Mouse (Mus musculus) duodenum, adult 2 months (tissue): ENCODE measurements around the gene Drc7. TPM values are rescaled to one million over a fixed set of nuclear protein-coding genes. Genes with fewer than 3 reads are reported as not detected.

ENCODE experiments used
- polyA plus RNA-seq: library from polyadenylated mRNA; depleted of rRNA; stranded (reverse); fragments of >200 nt; gene quantifications from 2 replicates; pipeline ENCODE4 v1.2.3, GENCODE M21; 2012; ENCODE audit warnings: low replicate concordance; rRNA removed

Gene Drc7
- polyA plus RNA-seq = not detected in 2 replicates

DNA sequence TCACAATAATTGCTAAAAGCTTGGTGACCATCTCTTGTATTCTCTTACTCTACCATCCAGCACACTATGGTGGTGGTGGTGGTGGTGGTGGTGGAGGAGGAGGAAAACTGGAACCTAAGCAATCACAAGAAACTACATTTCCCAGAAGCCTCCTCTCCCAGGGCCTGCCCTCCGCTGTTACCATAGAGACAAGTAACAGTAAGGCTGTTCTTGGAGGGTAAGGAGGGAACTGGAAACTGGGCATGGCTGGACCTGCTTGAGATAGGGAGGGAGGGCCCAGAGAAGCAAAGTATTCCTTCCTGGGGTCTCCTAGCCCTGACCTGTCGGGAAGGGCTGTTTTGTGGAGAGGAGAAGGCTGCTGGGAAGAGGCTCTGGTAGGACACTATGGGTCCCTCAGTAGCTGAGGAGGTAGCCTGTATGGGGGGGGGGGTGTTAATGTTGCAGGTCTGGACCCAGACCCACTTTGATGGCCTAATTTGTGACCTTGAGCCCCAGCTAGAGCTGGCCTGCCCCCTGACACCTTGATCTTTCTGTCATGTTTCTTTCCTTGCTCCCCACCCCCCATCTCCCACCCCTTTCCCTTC, at the start of gene Drc7:
Drc7 (plus strand) TSS at position 177 of the 584 bp plus-strand sequence.

DNA sequence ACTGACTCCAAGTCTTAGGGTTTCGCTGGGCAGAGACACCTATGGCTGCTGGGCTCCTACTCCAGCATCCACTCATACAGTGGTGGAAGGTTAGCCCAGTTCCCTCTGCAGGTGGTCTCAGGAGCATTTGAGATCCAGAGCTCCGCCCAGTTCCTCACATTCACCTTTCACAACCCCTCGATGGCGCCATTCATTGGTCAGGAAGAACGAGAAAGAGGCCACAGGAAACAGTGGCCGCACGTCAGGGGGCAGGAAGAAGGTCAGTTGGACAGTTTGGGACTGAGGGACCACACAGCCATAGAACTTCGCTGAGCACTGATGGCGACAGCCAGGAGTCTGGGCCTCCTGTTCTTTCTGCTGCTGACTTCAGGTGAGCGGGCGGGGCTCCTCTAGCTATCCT, 37.5 kb upstream of the Drc7 start, which contains the start of gene Adgrg3:
Adgrg3 (plus strand) TSS at position 242 of the 400 bp plus-strand sequence.

DNA sequence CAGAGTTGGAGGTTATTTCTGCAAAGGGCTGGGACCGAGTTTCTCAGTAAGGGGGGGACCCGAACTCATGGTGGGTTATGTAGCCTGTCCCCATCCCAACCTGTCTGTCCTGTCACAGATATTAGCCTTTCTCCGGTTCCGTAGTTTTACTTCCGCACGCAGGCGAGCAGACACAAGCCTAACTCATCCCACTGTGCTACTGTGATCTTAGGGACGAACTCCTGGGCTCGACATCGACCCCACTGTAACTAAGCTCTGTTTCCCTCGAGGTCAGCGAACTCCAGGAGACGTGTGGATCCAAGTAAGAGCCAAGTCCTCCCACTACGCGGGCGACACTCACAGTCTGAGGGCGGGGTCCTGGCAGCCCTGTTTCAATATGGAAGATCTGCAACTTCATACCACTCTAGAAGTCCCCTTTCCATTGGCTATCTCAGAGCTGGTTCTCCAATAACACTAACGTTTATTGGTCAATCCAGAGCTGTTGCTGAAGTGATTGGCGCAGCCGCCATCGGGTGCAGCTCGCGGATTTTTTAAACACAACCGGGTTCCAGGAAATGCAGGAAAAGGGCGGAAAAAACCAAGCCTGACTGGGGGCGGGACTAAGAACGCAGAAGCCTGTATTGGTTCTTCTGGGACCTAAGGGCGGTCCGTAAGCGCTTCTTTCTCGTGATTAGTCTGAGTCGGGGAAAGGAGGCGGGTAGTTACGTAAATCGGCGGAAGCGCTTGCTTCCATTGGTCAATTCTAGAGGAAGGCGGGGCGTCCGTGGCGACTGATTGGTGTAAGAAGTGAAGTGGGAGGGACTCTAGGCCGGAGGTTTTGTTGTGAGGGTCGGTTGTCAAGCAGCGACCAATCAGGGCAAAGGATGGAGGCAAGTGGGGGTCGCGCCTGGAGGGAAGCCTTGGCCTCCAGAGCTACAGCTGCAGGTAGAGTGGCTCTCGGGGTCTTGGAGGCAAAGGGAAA, 25.8 kb downstream of the Drc7 start, which contains the start of gene Katnb1:
Katnb1 (plus strand) TSS at position 806 of the 961 bp plus-strand sequence.

Other genes with a start within 250 kb of the Drc7 start
- gene Ccl17, start 244.7 kb upstream of the Drc7 start, polyA plus RNA-seq = 1.1 TPM in 1 of 2 replicates, not detected in the other
- 237 and 242 TPM in 2 replicates for gene Coq9, start 216.8 kb upstream of the Drc7 start, polyA plus RNA-seq
- 77.8 and 124 TPM in 2 replicates for gene Ciapin1, start 216.7 kb upstream of the Drc7 start, polyA plus RNA-seq
- 36.8 and 50.6 TPM in 2 replicates for gene Polr2c, start 197.7 kb upstream of the Drc7 start, polyA plus RNA-seq
- 43.2 and 98.0 TPM in 2 replicates for gene Dok4, start 178.8 kb upstream of the Drc7 start, polyA plus RNA-seq
- 7.1 and 8.5 TPM in 2 replicates for gene Ccdc102a, start 137.0 kb upstream of the Drc7 start, polyA plus RNA-seq
- 7.2 and 10.5 TPM in 2 replicates for gene Adgrg5, start 131.4 kb upstream of the Drc7 start, polyA plus RNA-seq
- 29.3 and 63.5 TPM in 2 replicates for gene Adgrg1, start 80.4 kb upstream of the Drc7 start, polyA plus RNA-seq
- 4.8 and 5.7 TPM in 2 replicates for gene Adgrg3, start 37.4 kb upstream of the Drc7 start, polyA plus RNA-seq
- 13.4 and 16.4 TPM in 2 replicates for gene Katnb1, start 26.1 kb downstream of the Drc7 start, polyA plus RNA-seq
- 67.6 and 72.0 TPM in 2 replicates for gene Kifc3, start 147.7 kb downstream of the Drc7 start, polyA plus RNA-seq